Mouse (Mus musculus) bone marrow, adult 2 months (tissue): ENCODE measurements at regions not wholly inside any gene's neighbourhood (a gene's known extent, or its start where the extent isn't known, plus 50 kb on each side); places are given as distances from the start of the nearest gene placed in this dataset.

Experiments
- CTCF ChIP-seq: fragments of 200-500 bp; IDR thresholded peaks from 2 replicates; pipeline ENCODE4 v1.5.1; 2011; ENCODE audit warnings: low read length, control low read depth; ENCODE audit not compliant: control insufficient read depth, insufficient read depth
- POLR2A ChIP-seq: fragments of 200-500 bp; IDR thresholded peaks from 2 replicates; pipeline ENCODE4 v1.6.1; 2011; ENCODE audit warnings: low read depth, mild to moderate bottlenecking, control low read depth, low read length, borderline replicate concordance; ENCODE audit not compliant: control insufficient read depth

DNA sequence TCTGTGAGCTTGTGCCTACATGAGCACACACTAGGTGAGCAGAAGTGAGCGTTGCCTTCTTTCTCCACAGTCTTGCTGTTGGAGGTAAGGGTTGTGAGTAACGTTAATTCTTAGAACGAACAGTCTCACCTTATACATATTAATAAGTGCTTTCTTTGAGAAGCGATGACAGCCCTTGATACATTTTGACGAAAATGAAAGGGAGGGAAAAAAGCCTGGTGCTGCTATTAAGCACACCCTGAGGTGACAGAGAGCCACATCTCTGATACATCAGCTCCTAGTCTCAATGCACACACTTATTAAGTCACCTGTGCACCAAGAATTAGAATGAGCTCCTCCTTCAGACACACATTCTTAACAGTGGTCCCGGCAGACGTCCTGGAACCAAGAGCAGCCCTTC lies 346.3 kb upstream of the Map3k7 start:
- TF ChIP-seq POLR2A (no peak), CTCF (no peak)
